Mouse (Mus musculus) MEL (cell line): Measurements from ENCODE around the gene Anapc11. TPM values are rescaled to one million over a fixed set of nuclear protein-coding genes. Genes with fewer than 3 reads are reported as not detected.

Source experiments
- DNase-seq: peaks from one replicate; pipeline ENCODE4 v3.0.0; 2011; ENCODE audit warnings: low read depth, low spot score
- H3K27ac ChIP-seq: 2 replicates; pipeline ENCODE4 v1.5.1; 2012; ENCODE audit warnings: low read depth, mild to moderate bottlenecking, control low read depth, low read length, moderate library complexity; ENCODE audit not compliant: control insufficient read depth
- H3K27me3 ChIP-seq, 2 experiments: fragments of 150-350 bp in 1 of 2; sonication (generic) in 1 of 2; 2 replicates each; pipeline ENCODE4 v1.6.1; 2012; ENCODE audit warnings: low read length in 2 of 2, mild to moderate bottlenecking in 2 of 2, improper control_type of control experiment in 1 of 2, moderate library complexity in 1 of 2; ENCODE audit not compliant: insufficient read depth in 2 of 2, control insufficient read depth in 1 of 2
- H3K36me3 ChIP-seq, 2 experiments: 2 replicates each; pipeline ENCODE4 v1.6.1; 2012 to 2014; ENCODE audit warnings: low read length in 2 of 2, improper control_type of control experiment in 1 of 2, inconsistent platforms in 1 of 2, mild to moderate bottlenecking in 1 of 2; ENCODE audit not compliant: insufficient read depth in 2 of 2, control insufficient read depth in 1 of 2
- H3K4me1 ChIP-seq, 2 experiments: fragments of 150-350 bp in 1 of 2; sonication (generic) in 1 of 2; 2 replicates each; pipeline ENCODE4 v1.6.1; 2012; ENCODE audit warnings: low read length in 2 of 2, improper control_type of control experiment in 1 of 2, mild to moderate bottlenecking in 1 of 2; ENCODE audit not compliant: insufficient read depth in 2 of 2, control insufficient read depth in 1 of 2
- H3K4me3 ChIP-seq, 2 experiments: fragments of 150-350 bp in 1 of 2; sonication (generic) in 1 of 2; 2 replicates each; pipeline ENCODE4 v1.5.1; 2012; ENCODE audit warnings: low read depth in 2 of 2, low read length in 2 of 2, mild to moderate bottlenecking in 2 of 2, moderate library complexity in 2 of 2, control low read depth in 1 of 2, improper control_type of control experiment in 1 of 2; ENCODE audit not compliant: control insufficient read depth in 1 of 2, insufficient read depth in 1 of 2
- H3K79me2 ChIP-seq: 2 replicates; pipeline ENCODE4 v1.6.1; 2012; ENCODE audit warnings: mild to moderate bottlenecking, low read length, moderate library complexity; ENCODE audit not compliant: control insufficient read depth, poor library complexity, insufficient read depth
- H3K9ac ChIP-seq: 2 replicates; pipeline ENCODE4 v1.6.1; 2012; ENCODE audit warnings: low read depth, mild to moderate bottlenecking, control low read depth, low read length, moderate library complexity; ENCODE audit not compliant: control insufficient read depth, poor library complexity, severe bottlenecking
- H3K9me3 ChIP-seq: fragments of 150-350 bp; sonication (generic); replicated peaks from 2 replicates; pipeline ENCODE4 v1.6.1; 2012; ENCODE audit warnings: mild to moderate bottlenecking, low read length, improper control_type of control experiment, moderate library complexity; ENCODE audit not compliant: insufficient read depth
- BHLHE40 ChIP-seq: IDR thresholded peaks from 2 replicates; pipeline ENCODE4 v1.6.1; 2012; ENCODE audit warnings: low read depth, mild to moderate bottlenecking, inconsistent platforms, low read length, improper control_type of control experiment, borderline replicate concordance
- CHD1 ChIP-seq: IDR thresholded peaks from 2 replicates; pipeline ENCODE4 v1.6.1; 2012; ENCODE audit warnings: low read depth, mild to moderate bottlenecking, inconsistent platforms, low read length, improper control_type of control experiment
- CHD2 ChIP-seq: IDR thresholded peaks from 2 replicates; pipeline ENCODE4 v1.6.1; 2011; ENCODE audit warnings: low read length, improper control_type of control experiment
- E2F4 ChIP-seq: IDR thresholded peaks from 2 replicates; pipeline ENCODE4 v1.6.1; 2011; ENCODE audit warnings: low read depth, low read length, improper control_type of control experiment, borderline replicate concordance
- EP300 ChIP-seq, 2 experiments: IDR thresholded peaks; 2 replicates each; pipeline ENCODE4 v1.6.1; 2011; ENCODE audit warnings: improper control_type of control experiment in 2 of 2, low read length in 2 of 2, low read depth in 1 of 2, mild to moderate bottlenecking in 1 of 2
- GATA1 ChIP-seq: IDR thresholded peaks from 2 replicates; pipeline ENCODE4 v1.6.1; 2011; ENCODE audit warnings: low read depth, low read length, improper control_type of control experiment
- HCFC1 ChIP-seq: IDR thresholded peaks from 2 replicates; pipeline ENCODE4 v1.6.1; 2012; ENCODE audit warnings: low read depth, mild to moderate bottlenecking, inconsistent platforms, low read length, improper control_type of control experiment, moderate library complexity
- KAT2A ChIP-seq: conservative IDR thresholded peaks from 2 replicates; pipeline ENCODE4 v1.6.1; 2012; ENCODE audit warnings: low read depth, low read length, improper control_type of control experiment, inconsistent platforms
- MAFK ChIP-seq: IDR thresholded peaks from 2 replicates; pipeline ENCODE4 v1.6.1; 2011; ENCODE audit warnings: low read depth, mild to moderate bottlenecking, low read length, improper control_type of control experiment, borderline replicate concordance
- MAX ChIP-seq: IDR thresholded peaks from 2 replicates; pipeline ENCODE4 v1.6.1; 2011; ENCODE audit warnings: low read length, improper control_type of control experiment
- MAZ ChIP-seq: IDR thresholded peaks from 2 replicates; pipeline ENCODE4 v1.6.1; 2012; ENCODE audit warnings: low read depth, mild to moderate bottlenecking, inconsistent platforms, low read length, improper control_type of control experiment
- MXI1 ChIP-seq: IDR thresholded peaks from 2 replicates; pipeline ENCODE4 v1.6.1; 2011; ENCODE audit warnings: mild to moderate bottlenecking, low read depth, low read length, improper control_type of control experiment
- MYB ChIP-seq: IDR thresholded peaks from 2 replicates; pipeline ENCODE4 v1.6.1; 2011; ENCODE audit warnings: mild to moderate bottlenecking, low read depth, low read length, improper control_type of control experiment
- NELFE ChIP-seq: IDR thresholded peaks from 2 replicates; pipeline ENCODE4 v1.6.1; 2011; ENCODE audit warnings: low read depth, low read length, improper control_type of control experiment
- NRF1 ChIP-seq: IDR thresholded peaks from 2 replicates; pipeline ENCODE4 v1.6.1; 2014; ENCODE audit warnings: low read depth, mild to moderate bottlenecking, inconsistent platforms, low read length, improper control_type of control experiment, moderate library complexity; ENCODE audit not compliant: poor library complexity, insufficient read depth, severe bottlenecking
- POLR2A ChIP-seq, 2 experiments: IDR thresholded peaks; 2 replicates each; pipeline ENCODE4 v1.6.1; 2011 to 2012; ENCODE audit warnings: low read length in 2 of 2, mild to moderate bottlenecking in 2 of 2, control low read depth in 1 of 2, improper control_type of control experiment in 1 of 2, low read depth in 1 of 2, moderate library complexity in 1 of 2; ENCODE audit not compliant: control insufficient read depth in 1 of 2, insufficient read depth in 1 of 2, poor library complexity in 1 of 2
- POLR2AphosphoS2 ChIP-seq: IDR thresholded peaks from 2 replicates; pipeline ENCODE4 v1.6.1; 2011; ENCODE audit warnings: low read length, improper control_type of control experiment
- POLR2AphosphoS5 ChIP-seq: IDR thresholded peaks from 2 replicates; pipeline ENCODE4 v1.6.1; 2012; ENCODE audit warnings: low read depth, borderline replicate concordance, mild to moderate bottlenecking, inconsistent platforms, low read length, moderate library complexity, mixed read lengths
- RAD21 ChIP-seq: IDR thresholded peaks from 2 replicates; pipeline ENCODE4 v1.6.1; 2011; ENCODE audit warnings: mild to moderate bottlenecking, low read depth, low read length, improper control_type of control experiment
- RCOR1 ChIP-seq: IDR thresholded peaks from 2 replicates; pipeline ENCODE4 v1.6.1; 2012; ENCODE audit warnings: low read depth, mild to moderate bottlenecking, inconsistent platforms, low read length, improper control_type of control experiment
- SIN3A ChIP-seq: IDR thresholded peaks from 2 replicates; pipeline ENCODE4 v1.6.1; 2012; ENCODE audit warnings: low read length, improper control_type of control experiment, inconsistent platforms
- SMC3 ChIP-seq: IDR thresholded peaks from 2 replicates; pipeline ENCODE4 v1.6.1; 2011; ENCODE audit warnings: low read depth, low read length, improper control_type of control experiment
- TAL1 ChIP-seq: IDR thresholded peaks from 2 replicates; pipeline ENCODE4 v1.6.1; 2012; ENCODE audit warnings: mild to moderate bottlenecking, inconsistent platforms, low read length, moderate library complexity, mixed read lengths
- TBP ChIP-seq: IDR thresholded peaks from 2 replicates; pipeline ENCODE4 v1.8.0; 2011; ENCODE audit warnings: low read depth, low read length, improper control_type of control experiment
- USF1 ChIP-seq: IDR thresholded peaks from 2 replicates; pipeline ENCODE4 v1.6.1; 2014; ENCODE audit warnings: low read depth, mild to moderate bottlenecking, inconsistent platforms, low read length, improper control_type of control experiment, moderate library complexity
- USF2 ChIP-seq, 2 experiments: IDR thresholded peaks; 2 replicates each; pipeline ENCODE4 v1.6.1; 2011 to 2012; ENCODE audit warnings: improper control_type of control experiment in 2 of 2, low read length in 2 of 2, borderline replicate concordance in 1 of 2, inconsistent platforms in 1 of 2, low read depth in 1 of 2, mild to moderate bottlenecking in 1 of 2; ENCODE audit not compliant: insufficient read depth in 1 of 2
- ZC3H11A ChIP-seq: IDR thresholded peaks from 2 replicates; pipeline ENCODE4 v1.6.1; 2012; ENCODE audit warnings: low read depth, mild to moderate bottlenecking, inconsistent platforms, low read length, improper control_type of control experiment
- ZKSCAN1 ChIP-seq: IDR thresholded peaks from 2 replicates; pipeline ENCODE4 v1.6.1; 2012; ENCODE audit warnings: low read depth, mild to moderate bottlenecking, inconsistent platforms, low read length, improper control_type of control experiment, moderate library complexity
- ZMIZ1 ChIP-seq: IDR thresholded peaks from 2 replicates; pipeline ENCODE4 v1.6.1; 2012; ENCODE audit warnings: low read depth, mild to moderate bottlenecking, inconsistent platforms, low read length, improper control_type of control experiment, moderate library complexity
- ZNF384 ChIP-seq: IDR thresholded peaks from 2 replicates; pipeline ENCODE4 v1.6.1; 2012; ENCODE audit warnings: low read depth, mild to moderate bottlenecking, inconsistent platforms, low read length, improper control_type of control experiment
- polyA plus RNA-seq, 2 experiments: library from polyadenylated mRNA; stranded (reverse) in 1 of 2; unstranded in 1 of 2; fragments of >175 nt in 1 of 2; fragments of >200 nt in 1 of 2; gene quantifications; 2 replicates each; pipeline versions ENCODE4 v1.2.1 to v1.2.4; 2012; ENCODE audit warnings: low replicate concordance in 2 of 2, low read depth in 1 of 2; ENCODE audit not compliant: insufficient read length in 2 of 2, insufficient read depth in 1 of 2, missing spikeins in 1 of 2
- total RNA-seq: library from RNA; depleted of rRNA; stranded (reverse); fragments of 300-350 nt; gene quantifications from 2 replicates; pipeline ENCODE4 v1.2.3, GENCODE M21; 2012

The Anapc11 gene
- total and polyA plus RNA-seq, 3 experiments, result 120 to 130 TPM; not detected in 1

- TF ChIP-seq USF1 (no peak), ZNF384 (peak; percentile 48; the same call in 1 of the 2 replicates), USF2 (IDR thresholded peaks at IDR 0.05; ENCODE audit: borderline replicate concordance in 1 of 2, insufficient read depth in 1 of 2, low read depth in 1 of 2, low read length in 2 of 2) (no peak), SMC3 (no peak; the same call in 1 of the 2 replicates), ZMIZ1 (no peak; the same call in 1 of the 2 replicates), RAD21 (no peak), SIN3A (peak; percentile 43), POLR2AphosphoS2 (no peak; the same call in 1 of the 2 replicates), POLR2A (IDR thresholded peaks at IDR 0.05; ENCODE audit: control insufficient read depth in 1 of 2, insufficient read depth in 1 of 2, low read depth in 1 of 2, low read length in 2 of 2, poor library complexity in 1 of 2) (no peak), MYB (0 out of 2 replicates have a peak, but pooled peaks have one; percentile 9)
Measured at GRCm38 (mm10) chr11:120573585-120574277, 24.5 kb upstream of the Anapc11 start (continued).

GRCm38 (mm10) chr11:120574278-120574600 is 24.0 kb upstream of the Anapc11 start:
- DNase-seq, result peak; percentile 68
- Histone ChIP-seq H3K4me1 (peaks cover 5 to 18% of the 10 kb centered on the region in 2 experiments), H3K27ac (peak overlapping the region; percentile 15), H3K9me3 (no peaks in the 10 kb centered on the region), H3K79me2 (peaks cover 43% of the 10 kb centered on the region), H3K27me3 (no peaks in the 10 kb centered on the region), H3K9ac (peak overlapping the region; percentile 92), H3K36me3 (peaks cover 6 to 28% of the 10 kb centered on the region in 2 experiments), H3K4me3 (peak overlapping the region; percentile 79 to 88)
- TF ChIP-seq MAX, result no peak
- TF ChIP-seq MAZ, result no peak
- TF ChIP-seq ZNF384, result no peak; the same call in 1 of the 2 replicates
- no peak for TF ChIP-seq CHD2
- 0 out of 4 replicates have a peak, but pooled peaks of 1 of the 2 experiments have one; percentile 8 for TF ChIP-seq EP300 (IDR thresholded peaks at IDR 0.05; ENCODE audit: low read depth in 1 of 2, low read length in 2 of 2)
- no peak for TF ChIP-seq CHD1
- TF ChIP-seq ZC3H11A, result no peak
- TF ChIP-seq KAT2A, result no peak
- no peak for TF ChIP-seq TAL1
- TF ChIP-seq HCFC1, result no peak
- TF ChIP-seq MXI1, result no peak
- no peak for TF ChIP-seq RAD21
- no peak for TF ChIP-seq ZMIZ1
- no peak for TF ChIP-seq NELFE
- no peak for TF ChIP-seq RCOR1
- TF ChIP-seq E2F4, result no peak
- TF ChIP-seq BHLHE40, result no peak
- TF ChIP-seq TBP, result 0 out of 2 replicates have a peak, but pooled peaks have one; percentile 18
- TF ChIP-seq POLR2AphosphoS2, result 0 out of 2 replicates have a peak, but pooled peaks have one; percentile 5
- 0 out of 2 replicates have a peak, but pooled peaks have one; percentile 10 for TF ChIP-seq GATA1
- no peak for TF ChIP-seq USF2 (IDR thresholded peaks at IDR 0.05; ENCODE audit: borderline replicate concordance in 1 of 2, insufficient read depth in 1 of 2, low read depth in 1 of 2, low read length in 2 of 2)
- no peak for TF ChIP-seq NRF1
- no peak for TF ChIP-seq POLR2AphosphoS5
- TF ChIP-seq MAFK, result no peak
- no peak for TF ChIP-seq SMC3
- no peak for TF ChIP-seq ZKSCAN1
- TF ChIP-seq MYB, result no peak
